Mouse (Mus musculus) liver, adult 2 months (tissue): ENCODE data around the gene Hs3st4.

Source experiments
- CTCF ChIP-seq: fragments of 200-500 bp; IDR thresholded peaks from 2 replicates; pipeline ENCODE4 v1.5.1; 2011; ENCODE audit warnings: low read depth, low read length, control low read depth
- POLR2A ChIP-seq: fragments of 200-500 bp; IDR thresholded peaks from 2 replicates; pipeline ENCODE4 v1.6.1; 2011; ENCODE audit warnings: low read length, control low read depth; ENCODE audit not compliant: insufficient read depth; ENCODE audit errors: extremely low read depth

DNA sequence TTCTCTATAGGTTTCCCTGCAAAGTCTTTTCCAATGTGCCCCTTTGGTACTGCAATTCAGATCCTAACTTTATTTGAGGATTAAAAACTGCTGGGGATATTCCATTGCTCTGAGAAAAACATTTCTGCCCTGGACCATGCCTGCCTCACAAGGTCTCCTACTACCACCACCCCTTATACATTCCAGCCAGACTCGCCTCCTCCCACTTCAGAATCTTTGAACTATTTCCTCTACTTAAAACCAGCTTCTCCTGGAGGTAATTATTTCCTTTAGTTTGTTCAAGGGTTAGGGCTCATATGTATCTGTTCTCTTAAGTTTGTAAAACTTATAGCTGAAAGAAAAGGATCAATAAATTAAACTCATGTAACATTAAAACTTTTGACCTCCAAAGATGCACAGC lies 389.6 kb downstream of the Hs3st4 start:
- TF ChIP-seq CTCF (no peak), POLR2A (no peak)
